Mouse (Mus musculus) myocyte (in vitro differentiated cells): ENCODE data around the gene Fto. TPM values are rescaled to one million over a fixed set of nuclear protein-coding genes. Genes with fewer than 3 reads are reported as not detected.

Source experiments
- H3K27me3 ChIP-seq: one replicate; pipeline ENCODE4 v1.6.1; 2011; ENCODE audit not compliant: control insufficient read depth, insufficient read depth, insufficient read length
- H3K36me3 ChIP-seq: one replicate; pipeline ENCODE4 v1.6.1; 2011; ENCODE audit not compliant: control insufficient read depth, insufficient read depth
- H3K4me2 ChIP-seq: one replicate; pipeline ENCODE4 v1.6.1; 2011; ENCODE audit warnings: low read depth, control low read depth
- H3K4me3 ChIP-seq: one replicate; pipeline ENCODE4 v1.5.1; 2011; ENCODE audit warnings: mild to moderate bottlenecking, control low read depth, moderate library complexity
- H3K79me2 ChIP-seq: one replicate; pipeline ENCODE4 v1.6.1; 2011; ENCODE audit not compliant: control insufficient read depth, insufficient read depth
- H3ac ChIP-seq: one replicate; pipeline ENCODE4 v1.6.1; 2011; ENCODE audit not compliant: control insufficient read depth, insufficient read length
- CEBPB ChIP-seq: IDR thresholded peaks from 2 replicates; pipeline ENCODE4 v1.6.1; 2011; ENCODE audit warnings: mild to moderate bottlenecking, moderate library complexity; ENCODE audit not compliant: poor library complexity, insufficient read depth, severe bottlenecking
- E2F4 ChIP-seq: IDR thresholded peaks from one replicate; pipeline ENCODE4 v1.6.1; 2011; ENCODE audit warnings: mild to moderate bottlenecking, control low read depth, moderate library complexity; ENCODE audit not compliant: insufficient read depth
- MAX ChIP-seq: IDR thresholded peaks from one replicate; pipeline ENCODE4 v1.6.1; 2011; ENCODE audit warnings: low read depth, mild to moderate bottlenecking, control low read depth
- MYOD1 ChIP-seq, 3 experiments: IDR thresholded peaks; one replicate each; pipeline ENCODE4 v1.6.1; 2011; ENCODE audit warnings: control low read depth in 2 of 3, low read depth in 2 of 3, mild to moderate bottlenecking in 2 of 3, moderate library complexity in 1 of 3; ENCODE audit not compliant: insufficient read length in 2 of 3, control insufficient read depth in 1 of 3
- MYOG ChIP-seq, 3 experiments: IDR thresholded peaks; one replicate each; pipeline ENCODE4 v1.6.1; 2011; ENCODE audit warnings: control low read depth in 2 of 3, low read depth in 2 of 3, mild to moderate bottlenecking in 2 of 3; ENCODE audit not compliant: insufficient read length in 2 of 3, control insufficient read depth in 1 of 3, insufficient read depth in 1 of 3
- POLR2A ChIP-seq: IDR thresholded peaks from one replicate; pipeline ENCODE4 v1.6.1; 2011; ENCODE audit warnings: low read depth, mild to moderate bottlenecking, control low read depth, moderate library complexity; ENCODE audit not compliant: insufficient read length
- POLR2AphosphoS2 ChIP-seq: IDR thresholded peaks from one replicate; pipeline ENCODE4 v1.6.1; 2011; ENCODE audit warnings: low read depth, control low read depth; ENCODE audit not compliant: insufficient read length
- REST ChIP-seq: IDR thresholded peaks from one replicate; pipeline ENCODE4 v1.6.1; 2011; ENCODE audit warnings: mild to moderate bottlenecking, control low read depth, moderate library complexity; ENCODE audit not compliant: insufficient read depth, insufficient read length
- SRF ChIP-seq: IDR thresholded peaks from one replicate; pipeline ENCODE4 v1.6.1; 2011; ENCODE audit warnings: low read depth; ENCODE audit not compliant: control insufficient read depth, insufficient read length
- TCF12 ChIP-seq: IDR thresholded peaks from one replicate; pipeline ENCODE4 v1.6.1; 2011; ENCODE audit warnings: mild to moderate bottlenecking, control low read depth; ENCODE audit not compliant: poor library complexity, insufficient read depth, severe bottlenecking
- TCF3 ChIP-seq: IDR thresholded peaks from one replicate; pipeline ENCODE4 v1.6.1; 2011; ENCODE audit warnings: low read depth, control low read depth; ENCODE audit not compliant: insufficient read length
- USF1 ChIP-seq: IDR thresholded peaks from one replicate; pipeline ENCODE4 v1.6.1; 2011; ENCODE audit warnings: low read depth, mild to moderate bottlenecking, control low read depth, moderate library complexity
- polyA plus RNA-seq: library from polyadenylated mRNA; unstranded; fragments of >200 nt; fragmentation: generic; extraction: Trizol; gene quantifications from one replicate; pipeline ENCODE4 v1.2.1, GENCODE M21; 2012; ENCODE audit warnings: missing spikeins

Fto gene
- polyA plus RNA-seq, 1 experiment, result 74.1 TPM

- H3K4me3 ChIP-seq, result no peak overlapping the region
- TF ChIP-seq TCF12 (no peak), REST (no peak), CEBPB (no peak), MAX (no peak), MYOG (IDR thresholded peaks at IDR 0.05; ENCODE audit: control insufficient read depth in 1 of 3, insufficient read depth in 1 of 3, insufficient read length in 2 of 3, low read depth in 2 of 3) (no peak), POLR2AphosphoS2 (no peak), TCF3 (no peak), SRF (no peak), POLR2A (no peak), E2F4 (no peak), MYOD1 (IDR thresholded peaks at IDR 0.05; ENCODE audit: control insufficient read depth in 1 of 3, insufficient read length in 2 of 3, low read depth in 2 of 3) (no peak), USF1 (no peak)
- no peak overlapping the region for H3K4me2 ChIP-seq
- H3K79me2 ChIP-seq, result peaks cover 21% of the 10 kb centered on the region
- peaks cover 16% of the 10 kb centered on the region for H3K36me3 ChIP-seq
- no peaks in the 10 kb centered on the region for H3K27me3 ChIP-seq
- H3ac ChIP-seq, result no peak overlapping the region
Measured at GRCm38 (mm10) chr8:91404311-91404710, 91.0 kb downstream of the Fto start.

GRCm38 (mm10) chr8:91405099-91405498, 91.8 kb downstream of the Fto start:
- Histone ChIP-seq H3K79me2 (peaks cover 14% of the 10 kb centered on the region), H3K36me3 (peaks cover 16% of the 10 kb centered on the region), H3K4me3 (no peak overlapping the region), H3K27me3 (no peaks in the 10 kb centered on the region), H3K4me2 (no peak overlapping the region), H3ac (no peak overlapping the region)
- TF ChIP-seq CEBPB (no peak), USF1 (no peak), MYOD1 (IDR thresholded peaks at IDR 0.05; ENCODE audit: control insufficient read depth in 1 of 3, insufficient read length in 2 of 3, low read depth in 2 of 3) (no peak), TCF12 (no peak), REST (no peak), MAX (no peak), POLR2AphosphoS2 (no peak), E2F4 (no peak), MYOG (IDR thresholded peaks at IDR 0.05; ENCODE audit: control insufficient read depth in 1 of 3, insufficient read depth in 1 of 3, insufficient read length in 2 of 3, low read depth in 2 of 3) (no peak), POLR2A (no peak), SRF (no peak), TCF3 (no peak)

GRCm38 (mm10) chr8:91406624-91407290, 93.4 kb downstream of the Fto start:
- H3K79me2 ChIP-seq, result no peaks in the 10 kb centered on the region
- H3K4me2 ChIP-seq, result no peak overlapping the region
- peaks cover 16% of the 10 kb centered on the region for H3K36me3 ChIP-seq
- TF ChIP-seq POLR2AphosphoS2 (no peak), MYOD1 (IDR thresholded peaks at IDR 0.05; ENCODE audit: control insufficient read depth in 1 of 3, insufficient read length in 2 of 3, low read depth in 2 of 3) (no peak), MYOG (IDR thresholded peaks at IDR 0.05; ENCODE audit: control insufficient read depth in 1 of 3, insufficient read depth in 1 of 3, insufficient read length in 2 of 3, low read depth in 2 of 3) (no peak), MAX (no peak), USF1 (no peak), TCF12 (no peak), TCF3 (no peak), REST (no peak), E2F4 (no peak), POLR2A (no peak), CEBPB (no peak), SRF (no peak)
- no peaks in the 10 kb centered on the region for H3K27me3 ChIP-seq
- no peak overlapping the region for H3K4me3 ChIP-seq
- H3ac ChIP-seq, result no peak overlapping the region

- Histone ChIP-seq H3ac (no peak overlapping the region), H3K36me3 (peaks cover 16% of the 10 kb centered on the region), H3K79me2 (peaks cover 5% of the 10 kb centered on the region), H3K27me3 (no peaks in the 10 kb centered on the region), H3K4me3 (no peak overlapping the region), H3K4me2 (no peak overlapping the region)
- TF ChIP-seq MYOD1 (IDR thresholded peaks at IDR 0.05; ENCODE audit: control insufficient read depth in 1 of 3, insufficient read length in 2 of 3, low read depth in 2 of 3) (peak in 1 of 3 experiments; percentile 5), POLR2A (no peak), MAX (no peak)
Measured at GRCm38 (mm10) chr8:91407880-91408279, 94.6 kb downstream of the Fto start.

- no peak for TF ChIP-seq TCF12
- no peak for TF ChIP-seq POLR2A
- Histone ChIP-seq H3K4me2 (no peak overlapping the region), H3K27me3 (no peaks in the 10 kb centered on the region), H3ac (no peak overlapping the region), H3K4me3 (no peak overlapping the region), H3K79me2 (peaks cover 5% of the 10 kb centered on the region), H3K36me3 (peaks cover 16% of the 10 kb centered on the region)
Measured at GRCm38 (mm10) chr8:91410007-91410406, 96.7 kb downstream of the Fto start.
